Mouse (Mus musculus) heart, embryonic 16.5 days (tissue): ENCODE measurements around the gene Rbp1. TPM values are rescaled to one million over a fixed set of nuclear protein-coding genes. Genes with fewer than 3 reads are reported as not detected.

Experiments used
- ATAC-seq: fragments of 200-750 bp; cut with Nextera tagmentation; replicated peaks from 2 replicates; pipeline ENCODE4 v1.8.0; 2017; ENCODE audit warnings: moderate number of reproducible peaks; ENCODE audit not compliant: insufficient read depth, low FRiP score; ENCODE audit errors: extremely low read depth
- H3K27ac ChIP-seq: fragments of 300-500 bp; sonication (generic); 2 replicates; pipeline ENCODE4 v1.5.1; 2014; ENCODE audit warnings: mild to moderate bottlenecking, low read length, control low read depth, moderate library complexity
- H3K27me3 ChIP-seq: fragments of 300-500 bp; sonication (generic); 2 replicates; pipeline ENCODE4 v1.6.1; 2014; ENCODE audit warnings: low read length, mixed read lengths; ENCODE audit not compliant: control insufficient read depth, insufficient read depth
- H3K36me3 ChIP-seq: fragments of 300-500 bp; sonication (generic); 2 replicates; pipeline ENCODE4 v1.6.1; 2014; ENCODE audit not compliant: control insufficient read depth, insufficient read depth
- H3K4me1 ChIP-seq: fragments of 300-500 bp; sonication (generic); 2 replicates; pipeline ENCODE4 v1.6.1; 2014; ENCODE audit warnings: low read length, mixed read lengths; ENCODE audit not compliant: control insufficient read depth, insufficient read depth
- H3K4me2 ChIP-seq: fragments of 300-500 bp; sonication (generic); 2 replicates; pipeline ENCODE4 v1.6.1; 2014; ENCODE audit warnings: low read depth, mild to moderate bottlenecking, control low read depth, low read length
- H3K4me3 ChIP-seq: fragments of 300-500 bp; sonication (generic); 2 replicates; pipeline ENCODE4 v1.5.1; 2014; ENCODE audit warnings: mild to moderate bottlenecking, control low read depth, low read length
- H3K9ac ChIP-seq: fragments of 300-500 bp; sonication (generic); 2 replicates; pipeline ENCODE4 v1.6.1; 2014; ENCODE audit warnings: low read length, control low read depth
- H3K9me3 ChIP-seq: fragments of 300-500 bp; sonication (generic); replicated peaks from 2 replicates; pipeline ENCODE4 v1.6.1; 2016; ENCODE audit warnings: low read length; ENCODE audit not compliant: control insufficient read depth
- WGBS: fragments of 180-500 bp; shearing (Covaris S2); extraction: QIAGEN DNeasy Blood & Tissue Kit; methylation state at CpG from one replicate; pipeline ENCODE4 v1.1.7; 2014; 5-methylcytosine and 5-hydroxymethylcytosine counted together
- polyA plus RNA-seq: library from polyadenylated mRNA; unstranded; fragments of >200 nt; fragmentation: Nextera tagmentation; extraction: Ambion mirVana; gene quantifications from 2 replicates; pipeline ENCODE4 v1.2.1, GENCODE M21; 2015

The Rbp1 gene
- polyA plus RNA-seq, result 40.9 and 41.2 TPM in 2 replicates

DNA sequence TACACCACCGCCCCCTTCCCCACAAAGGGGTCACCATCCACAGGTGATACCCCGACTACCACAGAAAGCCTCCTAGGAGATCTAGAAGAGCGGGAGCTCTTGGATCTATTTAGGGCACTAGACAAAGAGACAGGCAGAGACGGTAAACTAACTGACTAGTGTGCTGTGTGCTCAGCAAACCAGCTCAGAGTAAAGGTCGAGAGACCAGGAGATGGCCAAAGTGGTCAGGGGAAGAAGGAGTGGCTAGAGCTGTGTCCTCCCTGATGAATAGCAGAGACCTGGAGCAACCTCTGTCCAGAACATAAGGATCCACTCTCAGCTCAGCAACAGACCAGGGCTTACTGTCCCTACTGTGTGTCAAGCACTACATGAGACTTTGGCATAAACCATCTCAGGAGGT, at the start of gene Rbp1:
Rbp1 (plus strand) TSS at position 306 of the 400 bp plus-strand sequence.
- Histone ChIP-seq H3K27me3 (no peaks in the 10 kb centered on the region; the same call in 1 of the 2 replicates), H3K9ac (no peak within 1 kb of the TSS), H3K4me3 (no peak within 1 kb of the TSS), H3K27ac (no peak within 1 kb of the TSS), H3K4me1 (0 out of 2 replicates have a peak, but pooled peaks cover 2% of the 10 kb centered on the region), H3K36me3 (no peaks in the 10 kb centered on the region), H3K4me2 (no peak within 1 kb of the TSS), H3K9me3 (no peaks in the 10 kb centered on the region)
- WGBS, result 73% methylated on average over 5 of the region's 5 CpGs
- ATAC-seq, result no peak

DNA sequence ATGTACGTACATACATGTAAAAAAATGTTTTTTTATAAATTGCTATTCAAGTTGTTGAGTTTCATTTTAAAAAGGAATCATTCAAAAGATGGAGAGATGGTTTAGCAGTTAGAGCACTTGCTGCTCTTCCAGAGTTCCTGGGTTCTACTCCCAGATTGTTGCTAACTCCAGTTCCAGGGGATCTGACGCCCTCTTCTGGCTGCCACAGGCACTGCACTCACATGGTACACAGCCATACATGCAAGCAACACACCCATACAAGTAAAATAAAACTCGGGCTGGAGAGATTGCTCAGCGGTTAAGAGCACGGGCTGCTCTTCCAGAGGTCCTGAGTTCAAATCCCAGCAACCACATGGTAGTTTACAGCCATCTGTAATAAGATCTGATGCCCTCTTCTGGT, 49.4 kb upstream of the Rbp1 start:
- no peak for ATAC-seq
- no peak overlapping the region for H3K4me2 ChIP-seq
- H3K4me3 ChIP-seq, result no peak overlapping the region
- H3K27ac ChIP-seq, result no peak overlapping the region
- no peaks in the 10 kb centered on the region for H3K36me3 ChIP-seq
- H3K9me3 ChIP-seq, result no peaks in the 10 kb centered on the region; the same call in 1 of the 2 replicates
- H3K9ac ChIP-seq, result no peak overlapping the region
- 90% methylated on average over 5 of the region's 5 CpGs for WGBS
- H3K27me3 ChIP-seq, result no peaks in the 10 kb centered on the region
- no peaks in the 10 kb centered on the region for H3K4me1 ChIP-seq

DNA sequence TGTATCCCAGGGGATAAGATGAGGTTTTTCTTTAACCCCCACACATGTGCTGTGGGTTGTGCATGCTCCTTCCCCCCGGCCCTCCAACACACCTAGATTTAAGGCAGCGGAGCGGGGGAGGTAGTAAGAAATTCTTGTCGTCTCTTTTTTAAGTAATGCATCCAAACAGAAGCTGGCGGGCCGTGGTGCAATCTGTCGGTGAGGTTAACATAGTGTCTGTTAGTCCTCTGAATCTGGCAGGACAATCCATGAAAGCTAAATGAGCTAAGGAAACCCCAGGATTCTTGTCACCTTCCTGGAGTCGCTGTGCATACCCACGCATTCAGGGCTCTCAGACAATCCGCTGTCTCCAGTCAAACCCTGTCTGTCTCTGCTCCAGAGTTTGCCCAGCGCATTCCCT, 47.9 kb upstream of the Rbp1 start:
- no peak overlapping the region for H3K4me2 ChIP-seq
- no peak for ATAC-seq
- no peaks in the 10 kb centered on the region; the same call in 1 of the 2 replicates for H3K9me3 ChIP-seq
- no peaks in the 10 kb centered on the region for H3K36me3 ChIP-seq
- H3K9ac ChIP-seq, result no peak overlapping the region
- WGBS, result 80% methylated on average over 11 of the region's 11 CpGs
- H3K27me3 ChIP-seq, result no peaks in the 10 kb centered on the region
- no peak overlapping the region for H3K27ac ChIP-seq
- no peak overlapping the region for H3K4me3 ChIP-seq
- no peaks in the 10 kb centered on the region for H3K4me1 ChIP-seq

DNA sequence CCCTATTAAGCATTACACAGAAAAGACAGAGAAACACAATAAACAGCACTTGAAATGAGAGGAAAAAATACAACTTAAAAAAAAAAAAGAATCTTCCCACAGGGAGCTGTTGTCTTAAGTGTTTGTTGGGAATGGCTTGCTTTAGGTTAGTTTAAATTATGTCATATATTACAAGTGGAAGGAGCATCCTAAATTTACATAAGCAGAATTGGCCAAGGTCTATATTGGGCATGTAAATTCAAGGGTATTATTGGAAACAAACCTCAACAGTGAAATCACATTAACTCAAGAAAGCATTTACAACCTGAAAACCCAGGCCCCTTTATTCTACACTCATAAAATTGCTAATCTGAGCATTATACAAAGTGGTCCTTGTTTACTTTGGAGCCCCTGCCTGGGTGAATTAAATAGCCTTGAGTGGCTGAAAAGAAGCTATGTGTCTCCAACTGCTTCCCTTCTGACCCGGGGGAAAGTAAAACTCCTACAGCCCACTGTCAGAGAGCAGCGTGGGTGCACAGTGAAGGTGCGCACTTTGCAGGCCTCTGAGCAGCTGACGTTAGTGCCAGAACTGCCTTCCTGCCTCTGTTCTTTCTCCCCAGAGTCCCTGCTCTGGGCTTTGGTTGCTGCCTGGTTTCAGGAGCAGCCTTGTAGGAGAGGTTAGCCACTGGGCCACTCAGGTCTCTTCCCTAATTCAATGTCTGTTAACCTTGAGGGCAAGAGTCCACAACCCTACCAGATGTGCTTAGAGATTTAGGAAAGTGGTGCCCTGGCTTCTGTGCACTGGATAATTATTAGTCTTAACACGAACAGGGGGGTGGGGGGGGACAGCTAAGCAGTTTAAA, 47.2 kb upstream of the Rbp1 start:
- no peak overlapping the region for H3K4me3 ChIP-seq
- no peak overlapping the region for H3K4me2 ChIP-seq
- no peaks in the 10 kb centered on the region for H3K4me1 ChIP-seq
- no peaks in the 10 kb centered on the region for H3K36me3 ChIP-seq
- H3K9ac ChIP-seq, result no peak overlapping the region
- H3K27ac ChIP-seq, result no peak overlapping the region
- H3K27me3 ChIP-seq, result no peaks in the 10 kb centered on the region
- ATAC-seq, result no peak
- WGBS, result 67% methylated on average over 5 of the region's 5 CpGs
- H3K9me3 ChIP-seq, result no peaks in the 10 kb centered on the region; the same call in 1 of the 2 replicates

DNA sequence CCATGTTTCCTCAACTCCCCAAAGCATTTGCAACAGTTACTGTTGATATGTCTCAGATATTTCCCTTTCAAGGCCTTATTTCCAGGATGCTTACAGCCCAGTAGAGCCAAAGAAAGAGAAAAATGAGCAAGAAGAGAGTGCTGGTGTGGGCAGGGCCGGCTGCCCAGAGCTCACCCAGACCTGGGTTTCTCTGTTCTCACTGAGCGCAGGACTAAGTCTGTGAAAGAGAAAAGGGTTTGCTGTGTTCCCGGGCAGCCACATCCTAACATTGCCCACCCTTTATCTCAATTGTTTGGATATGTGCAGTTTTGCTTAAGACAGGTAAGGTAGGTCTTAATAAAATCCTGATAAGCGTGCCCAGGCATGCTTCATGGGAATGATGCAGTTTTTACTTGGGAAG, 43.0 kb upstream of the Rbp1 start:
- H3K4me2 ChIP-seq, result no peak overlapping the region
- H3K27ac ChIP-seq, result no peak overlapping the region
- 84% methylated on average over 4 of the region's 4 CpGs for WGBS
- no peak overlapping the region for H3K4me3 ChIP-seq
- H3K27me3 ChIP-seq, result no peaks in the 10 kb centered on the region
- no peaks in the 10 kb centered on the region for H3K36me3 ChIP-seq
- no peaks in the 10 kb centered on the region for H3K4me1 ChIP-seq
- ATAC-seq, result no peak
- no peak overlapping the region for H3K9ac ChIP-seq
- no peaks in the 10 kb centered on the region for H3K9me3 ChIP-seq

DNA sequence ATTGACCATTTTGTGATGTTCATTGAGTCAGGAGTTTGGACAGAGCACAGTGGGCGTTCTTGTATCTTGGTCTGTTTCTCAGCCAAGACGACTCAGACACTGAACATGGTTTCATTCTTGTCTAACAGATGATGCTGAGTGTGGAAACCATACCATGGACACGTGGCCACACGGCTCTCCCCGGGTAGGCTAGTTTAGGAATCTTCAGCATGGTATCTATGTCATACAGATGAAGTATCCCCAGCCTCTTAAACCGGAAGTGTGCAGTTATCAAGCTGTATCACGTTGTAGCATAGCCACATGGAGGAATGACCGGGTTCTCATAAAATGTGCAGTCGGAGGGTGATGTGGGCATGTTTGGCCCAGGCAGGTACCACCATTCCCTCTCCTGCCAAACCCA, 42.2 kb upstream of the Rbp1 start:
- Histone ChIP-seq H3K9ac (no peak overlapping the region), H3K4me1 (no peaks in the 10 kb centered on the region), H3K36me3 (no peaks in the 10 kb centered on the region), H3K4me3 (no peak overlapping the region), H3K27ac (no peak overlapping the region), H3K27me3 (no peaks in the 10 kb centered on the region), H3K4me2 (no peak overlapping the region), H3K9me3 (no peaks in the 10 kb centered on the region)
- WGBS, result 88% methylated on average over 9 of the region's 9 CpGs
- no peak for ATAC-seq

DNA sequence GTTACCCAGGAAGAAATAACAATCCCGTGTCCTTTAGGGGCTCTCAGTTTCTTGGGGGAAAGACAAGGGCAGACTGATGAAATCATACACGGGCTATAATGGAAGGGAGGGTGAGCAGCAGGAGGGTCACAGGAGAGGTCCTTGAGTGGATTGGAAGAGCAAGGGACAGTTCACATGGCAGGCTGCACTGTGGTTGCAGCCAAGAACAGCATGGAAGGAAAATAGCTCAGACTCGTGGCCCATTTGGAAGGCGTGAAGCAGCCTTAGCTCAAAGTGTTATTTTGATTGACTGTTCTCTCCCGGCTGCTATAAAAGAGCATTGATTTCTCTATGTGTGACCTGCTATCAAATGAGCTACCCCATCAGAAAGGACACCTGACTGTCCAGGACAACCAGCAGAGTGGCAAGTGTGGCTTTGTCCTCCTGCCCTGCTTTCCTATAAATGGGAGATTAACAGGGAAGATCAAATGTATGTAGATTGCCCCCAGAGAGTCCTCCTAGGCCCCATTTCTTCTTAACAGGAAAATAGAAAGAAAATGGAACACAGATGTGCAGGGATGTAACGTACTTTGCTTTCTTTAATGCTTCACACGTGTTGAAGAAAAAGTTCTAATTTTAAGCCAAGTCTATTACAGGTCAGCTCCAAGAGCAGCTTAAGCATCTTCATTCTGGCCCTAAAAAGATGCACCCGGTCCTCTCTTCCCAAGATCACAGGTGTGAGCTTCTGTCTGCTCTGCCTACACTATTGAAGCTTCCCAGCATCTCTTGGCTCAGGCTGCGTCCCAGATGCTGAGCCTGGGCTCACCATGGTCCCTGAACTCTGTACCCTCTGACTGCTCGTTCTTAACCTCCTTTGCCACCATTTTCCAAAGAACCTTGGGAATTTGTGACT, 34.8 kb upstream of the Rbp1 start:
- Histone ChIP-seq H3K4me3 (no peak overlapping the region), H3K27ac (no peak overlapping the region), H3K9ac (no peak overlapping the region), H3K36me3 (no peaks in the 10 kb centered on the region), H3K9me3 (no peaks in the 10 kb centered on the region), H3K4me1 (no peaks in the 10 kb centered on the region), H3K27me3 (no peaks in the 10 kb centered on the region), H3K4me2 (no peak overlapping the region)
- ATAC-seq, result no peak
- WGBS, result 73% methylated on average over 10 of the region's 10 CpGs

DNA sequence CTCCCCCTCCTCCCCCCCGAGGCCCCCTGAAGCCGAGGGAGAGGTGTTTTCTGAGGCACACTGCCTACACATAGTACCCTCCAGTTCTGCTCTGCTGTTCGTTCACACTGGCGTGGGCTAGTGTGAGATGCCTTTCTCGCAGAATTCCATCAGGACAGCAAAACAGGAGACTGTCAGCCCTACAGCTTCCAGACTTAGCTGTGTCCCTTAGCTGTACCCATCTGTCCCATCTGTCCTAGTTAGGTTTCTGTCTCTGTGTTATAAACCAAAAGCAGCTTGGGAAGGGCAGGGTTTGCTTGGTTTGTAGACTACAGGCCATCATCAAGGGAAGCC, 34.2 kb upstream of the Rbp1 start:
- H3K27ac ChIP-seq, result no peak overlapping the region
- WGBS, result 80% methylated on average over 5 of the region's 5 CpGs
- no peak overlapping the region for H3K9ac ChIP-seq
- H3K27me3 ChIP-seq, result no peaks in the 10 kb centered on the region
- no peak overlapping the region for H3K4me3 ChIP-seq
- no peaks in the 10 kb centered on the region for H3K4me1 ChIP-seq
- no peak overlapping the region for H3K4me2 ChIP-seq
- no peak for ATAC-seq
- no peaks in the 10 kb centered on the region for H3K9me3 ChIP-seq
- no peaks in the 10 kb centered on the region for H3K36me3 ChIP-seq

DNA sequence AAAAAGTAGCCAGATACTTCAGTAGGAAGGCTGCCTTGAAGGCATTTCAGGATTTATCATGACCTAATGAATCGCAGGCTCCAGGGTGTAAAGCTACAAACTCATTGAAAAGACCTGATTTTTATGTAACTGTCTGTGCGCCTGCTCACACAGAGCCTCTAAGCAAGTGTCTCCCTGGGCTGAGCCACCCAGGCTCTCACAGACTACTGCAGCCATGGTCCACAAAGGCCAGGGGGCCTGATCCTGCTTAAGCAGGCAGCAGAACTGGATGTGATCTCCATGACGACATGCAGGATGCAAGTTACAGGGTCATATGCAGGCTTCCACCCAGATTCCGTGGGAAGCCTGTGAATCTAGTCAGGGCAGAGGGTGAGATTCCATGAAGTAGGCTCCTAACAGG, 29.3 kb upstream of the Rbp1 start:
- no peaks in the 10 kb centered on the region for H3K4me1 ChIP-seq
- 78% methylated on average over 4 of the region's 4 CpGs for WGBS
- no peak overlapping the region for H3K27ac ChIP-seq
- H3K4me2 ChIP-seq, result no peak overlapping the region
- no peaks in the 10 kb centered on the region for H3K27me3 ChIP-seq
- no peak for ATAC-seq
- H3K9me3 ChIP-seq, result no peaks in the 10 kb centered on the region
- H3K4me3 ChIP-seq, result no peak overlapping the region
- H3K9ac ChIP-seq, result no peak overlapping the region
- H3K36me3 ChIP-seq, result no peaks in the 10 kb centered on the region
